Mouse (Mus musculus) Muller cell, postnatal 12 days (primary cell): ENCODE measurements around the gene Ralgapa2.
A peak's percentile ranks its signal among the peaks of the same experiment; 100 is the strongest.

Source experiments
- DNase-seq: peaks from one replicate; pipeline ENCODE4 v3.0.0-alpha.2; 2015; ENCODE audit errors: inconsistent ontology term

Gene Ralgapa2

DNA sequence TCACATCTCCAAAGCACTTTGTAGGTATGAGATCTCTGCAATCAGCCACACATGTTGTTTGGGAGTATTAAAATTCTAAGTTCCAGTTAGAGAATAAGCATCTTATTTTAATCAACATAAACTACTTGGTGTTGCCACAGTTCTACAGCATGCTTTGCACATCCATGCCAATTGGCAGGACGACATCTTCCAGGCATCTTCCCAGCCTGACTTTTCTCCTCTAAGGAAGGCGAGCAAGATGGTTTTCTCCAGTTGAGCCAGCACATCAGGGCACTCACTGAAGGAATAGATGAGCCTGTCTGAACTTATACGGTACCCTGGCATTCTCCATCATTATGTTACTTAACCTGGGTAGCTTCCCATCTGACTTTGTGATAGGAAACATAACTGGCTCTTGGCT, 83.4 kb downstream of the Ralgapa2 start:
- DNase-seq: no peak

DNA sequence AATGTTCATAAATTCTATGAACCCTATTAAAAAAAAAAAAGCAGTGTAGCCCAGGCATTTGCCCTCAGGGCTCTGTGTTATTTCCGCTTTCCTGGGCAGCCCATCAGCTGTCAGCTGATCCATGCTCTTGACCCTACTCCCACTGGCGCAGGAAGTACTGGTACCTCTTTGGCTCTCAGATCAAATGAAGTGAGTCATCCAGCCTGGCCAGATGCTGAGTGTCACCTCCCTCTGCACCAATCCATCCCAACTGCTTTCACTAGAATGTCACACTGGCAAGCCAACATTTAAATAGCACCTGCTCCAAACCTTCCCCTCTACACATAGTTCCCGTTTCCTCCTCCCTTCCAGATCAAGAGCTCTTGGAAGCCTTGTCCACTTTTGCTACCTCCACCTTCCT, 84.8 kb downstream of the Ralgapa2 start:
- DNase-seq: no peak

DNA sequence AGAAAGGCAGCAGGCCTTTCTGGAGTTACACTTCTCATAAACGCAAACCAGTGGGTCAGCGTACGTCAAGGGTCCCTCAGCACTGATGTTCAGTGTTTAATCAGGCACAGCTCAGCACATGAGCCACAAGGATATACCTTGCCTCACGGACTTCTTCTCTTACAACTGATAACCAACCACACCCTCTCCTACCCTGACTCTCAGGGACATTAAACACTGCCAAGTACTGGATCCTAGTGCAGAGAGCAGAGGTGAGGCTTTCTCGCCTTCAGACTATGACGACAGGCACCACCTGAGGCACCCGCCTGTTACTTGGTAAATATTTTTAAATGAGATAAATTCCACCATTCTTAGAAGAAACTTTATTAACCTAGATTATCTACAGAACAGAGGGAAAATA, 85.8 kb downstream of the Ralgapa2 start:
- DNase-seq: no peak

DNA sequence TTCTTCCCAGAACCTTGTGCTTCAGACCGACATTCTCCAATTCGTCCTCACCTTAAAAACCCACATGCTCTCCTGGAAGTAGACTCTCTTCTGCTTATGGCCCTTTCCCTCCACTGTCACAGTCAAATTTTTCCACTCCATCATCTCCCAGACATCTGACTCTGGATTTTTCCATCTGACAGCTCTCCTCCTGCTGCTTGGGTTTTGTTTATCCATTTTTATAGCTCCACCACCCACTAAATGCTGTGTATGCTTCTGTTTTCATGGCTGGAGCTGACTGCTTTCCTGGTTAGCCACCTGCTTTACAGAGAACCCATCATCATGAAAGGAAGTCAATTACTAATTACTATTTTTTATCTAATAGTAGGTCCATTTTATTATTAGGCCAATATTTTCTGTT, 86.9 kb downstream of the Ralgapa2 start:
- DNase-seq: no peak

DNA sequence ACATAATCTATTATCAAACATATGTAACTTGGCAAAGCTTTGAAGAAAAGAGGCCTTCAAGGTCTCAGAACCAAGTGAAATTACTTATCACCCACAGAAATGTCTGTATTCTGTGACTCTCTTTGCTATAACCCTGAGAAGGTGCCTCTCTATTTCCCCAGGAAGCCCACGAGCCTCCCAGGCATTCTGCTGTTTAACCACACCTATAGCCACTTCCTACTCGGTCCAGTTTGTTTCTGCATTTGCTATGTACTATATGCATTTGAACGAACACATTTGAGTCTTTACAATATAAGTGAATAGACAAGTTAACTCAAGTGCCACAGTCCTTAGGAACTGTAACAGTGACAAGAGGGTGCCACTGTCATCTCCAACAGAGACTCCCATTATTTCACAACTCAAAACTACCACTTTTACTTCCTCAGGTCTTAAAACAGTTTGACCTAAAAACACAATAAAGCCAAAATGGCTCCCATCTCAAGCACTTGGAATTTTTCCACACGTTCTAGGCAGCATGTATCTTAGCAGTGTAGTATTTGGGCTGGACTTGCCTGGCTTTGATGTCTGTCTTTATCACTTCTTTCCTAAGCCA, 88.3 kb downstream of the Ralgapa2 start:
- no peak for DNase-seq

DNA sequence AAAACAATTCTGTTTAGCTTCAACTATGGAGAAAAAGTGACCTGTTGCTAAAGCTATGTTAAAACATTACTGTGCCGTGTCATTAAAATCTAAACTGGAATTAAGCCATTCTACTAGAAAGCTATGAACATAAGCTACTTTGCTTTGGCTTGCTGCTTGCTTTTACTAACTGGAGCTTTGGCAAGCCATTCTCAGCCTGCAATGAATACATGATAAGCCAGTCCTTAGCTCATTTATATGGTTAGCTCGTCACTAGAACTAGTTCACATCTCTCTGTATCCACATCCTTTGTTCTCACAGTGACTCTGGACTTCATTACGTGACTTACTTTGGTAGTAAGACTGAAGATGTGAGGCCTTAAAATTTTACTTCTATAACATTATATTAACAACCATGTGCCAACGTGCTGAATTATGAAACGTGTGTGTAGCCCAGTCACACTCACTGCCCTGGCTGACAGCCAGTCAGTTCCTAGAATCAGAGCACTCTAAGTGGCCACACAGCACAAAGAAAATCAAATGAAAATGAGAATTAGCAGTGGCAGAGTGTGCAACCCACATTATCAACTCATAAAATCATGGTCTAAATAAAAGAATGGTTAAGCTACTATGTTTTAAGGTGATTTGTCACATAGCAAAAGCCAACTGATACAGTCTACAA, 89.0 kb downstream of the Ralgapa2 start:
- no peak for DNase-seq

DNA sequence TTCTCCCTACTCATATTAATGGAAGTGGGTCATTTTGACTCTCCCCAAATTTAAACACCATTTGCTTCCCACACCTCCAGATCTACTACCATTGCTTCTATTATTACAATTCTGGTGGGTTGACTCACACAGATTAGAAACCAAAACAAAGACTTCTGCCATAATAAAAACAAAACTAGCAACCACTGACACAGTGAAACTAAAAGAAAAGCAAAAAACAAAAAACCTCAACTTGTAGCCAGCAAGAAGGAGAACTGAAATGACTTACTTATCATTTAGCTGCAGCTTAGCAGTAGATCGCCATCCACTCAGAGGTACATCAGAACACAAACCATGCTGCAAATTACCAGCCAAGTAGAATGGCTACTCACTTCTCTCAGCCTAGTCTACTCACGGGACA, 95.9 kb downstream of the Ralgapa2 start:
- DNase-seq: no peak

DNA sequence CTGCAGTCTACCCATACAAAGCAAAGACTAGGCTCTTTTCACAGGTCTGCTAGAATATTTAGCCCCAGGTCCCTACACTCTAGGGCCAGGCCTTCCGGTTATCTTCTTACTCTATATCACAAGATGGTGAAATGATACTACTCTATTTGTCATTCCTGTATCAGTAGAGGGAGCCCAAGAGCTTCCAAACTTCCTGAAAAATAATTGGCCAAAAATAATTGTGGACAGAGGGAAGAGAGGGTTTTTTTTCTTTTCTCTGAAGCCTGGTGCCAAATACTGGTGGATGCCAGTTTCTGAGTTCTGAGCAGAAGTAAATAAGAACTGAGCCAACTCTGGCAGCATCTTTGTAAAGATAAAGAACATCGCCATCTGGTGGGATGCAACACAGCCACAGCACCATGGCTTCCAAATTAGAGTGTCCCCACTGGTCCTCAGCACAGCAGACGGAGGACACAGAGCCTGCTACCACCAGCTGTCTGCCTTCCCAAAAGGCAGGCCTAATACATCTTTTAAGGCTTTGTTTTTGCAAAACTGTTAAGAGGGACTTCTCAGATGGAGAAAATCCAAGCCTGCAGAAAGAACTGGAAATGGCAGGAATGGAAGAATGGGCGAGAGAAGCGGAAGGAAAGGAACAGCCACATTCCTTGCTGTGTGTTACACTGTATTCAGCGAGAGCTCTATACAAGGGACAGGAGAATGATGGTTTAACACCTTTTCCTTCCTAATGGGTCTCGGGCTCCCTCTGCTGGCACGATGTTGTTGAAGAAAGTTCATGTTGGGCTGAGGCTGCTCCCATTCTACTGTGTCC, 97.5 kb downstream of the Ralgapa2 start:
- DNase-seq: peak; percentile 86

DNA sequence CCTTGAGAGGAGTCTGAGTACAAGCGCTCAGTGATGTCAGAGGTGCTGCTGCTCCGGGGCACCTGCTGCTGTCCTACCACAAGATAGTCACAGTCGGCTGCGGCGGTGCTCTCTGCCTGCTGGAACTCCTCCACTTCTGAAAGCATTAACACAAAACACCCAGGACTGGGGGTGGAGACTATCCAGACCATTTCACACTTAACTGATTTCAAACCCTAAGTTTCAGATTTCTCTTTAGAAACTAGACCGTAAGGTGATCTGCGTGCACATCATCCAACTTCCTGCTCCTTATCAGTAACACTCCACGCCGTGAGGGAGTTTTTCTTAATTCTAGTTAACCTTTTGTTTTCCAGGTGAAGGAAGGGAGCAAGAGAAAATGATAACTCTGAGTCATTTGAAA, 99.4 kb downstream of the Ralgapa2 start:
- DNase-seq: no peak

DNA sequence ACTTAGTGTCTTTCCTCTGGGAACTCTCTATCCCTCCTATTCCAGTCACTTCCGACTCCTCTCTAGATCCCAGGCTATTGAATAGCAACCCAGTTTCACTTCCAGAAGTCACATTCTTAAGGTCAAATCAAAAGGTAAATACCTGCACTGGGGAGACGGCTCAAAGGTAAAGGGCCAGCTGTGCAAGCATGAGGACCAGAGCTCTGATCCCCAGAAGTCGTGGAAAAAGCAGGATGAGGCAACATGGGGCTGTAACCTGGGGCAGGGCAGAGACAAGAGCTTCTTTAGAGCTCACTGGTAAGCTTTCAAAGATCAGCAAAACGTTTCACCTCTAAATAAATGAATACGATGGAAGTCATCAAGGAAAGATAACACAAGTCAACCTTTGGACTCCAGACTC, 100.2 kb downstream of the Ralgapa2 start:
- DNase-seq: no peak

DNA sequence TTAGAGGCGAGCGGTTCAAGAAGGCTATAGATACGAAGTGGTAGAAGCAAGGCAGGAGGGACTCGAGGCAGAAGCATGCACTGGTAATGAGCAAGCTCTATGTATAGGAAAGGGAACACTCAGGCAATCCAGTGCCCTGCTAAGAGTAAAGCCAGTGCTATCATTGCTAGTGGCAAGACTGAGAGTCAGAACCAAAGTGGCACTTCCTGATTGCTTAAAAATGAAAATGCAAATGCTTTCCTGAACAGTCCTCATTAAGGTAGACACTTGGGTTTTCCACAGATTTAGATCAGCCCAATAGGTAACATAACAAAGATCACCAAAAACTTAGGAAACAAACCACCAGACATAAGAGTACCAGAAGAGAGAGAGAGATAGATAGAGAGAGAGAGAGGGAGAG, 105.1 kb downstream of the Ralgapa2 start:
- DNase-seq: no peak

DNA sequence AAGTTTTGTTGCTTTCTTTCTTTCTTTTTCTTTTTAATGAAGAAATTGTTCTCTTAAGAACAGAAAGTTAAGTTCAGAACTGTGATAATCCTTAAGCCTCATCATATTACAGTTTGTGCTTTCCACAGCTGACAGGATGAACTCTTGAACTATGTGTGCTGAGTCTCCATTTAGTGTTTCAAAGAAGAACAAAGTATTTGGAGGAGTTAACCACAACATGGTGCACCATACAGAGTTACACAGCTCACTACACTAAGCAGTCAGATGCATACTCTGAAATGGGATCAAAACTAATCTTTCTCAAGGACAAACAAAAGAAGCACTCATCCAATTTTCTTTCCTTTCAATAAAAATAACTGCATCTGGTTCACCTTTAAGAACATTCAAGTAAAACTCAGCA, 110.6 kb downstream of the Ralgapa2 start:
- DNase-seq: peak; percentile 18

DNA sequence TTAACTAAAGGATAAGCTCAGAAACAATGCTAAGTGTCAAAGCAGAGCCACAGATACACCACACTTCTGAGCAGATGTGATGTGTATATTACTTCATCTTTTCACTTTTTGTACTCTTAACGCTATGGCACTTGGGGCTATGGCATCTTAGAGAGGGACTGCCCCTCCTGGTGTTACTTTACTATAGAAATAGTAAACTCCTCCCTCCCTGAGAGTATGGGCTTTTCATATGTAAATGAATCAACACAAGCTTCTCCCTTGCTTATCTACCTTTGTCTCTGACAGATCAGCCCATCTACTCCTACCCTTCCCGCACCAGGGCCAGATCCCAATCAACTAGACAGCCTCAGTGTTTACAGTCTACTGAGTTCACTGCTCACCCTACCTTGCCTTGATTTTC, 111.4 kb downstream of the Ralgapa2 start:
- DNase-seq: no peak

DNA sequence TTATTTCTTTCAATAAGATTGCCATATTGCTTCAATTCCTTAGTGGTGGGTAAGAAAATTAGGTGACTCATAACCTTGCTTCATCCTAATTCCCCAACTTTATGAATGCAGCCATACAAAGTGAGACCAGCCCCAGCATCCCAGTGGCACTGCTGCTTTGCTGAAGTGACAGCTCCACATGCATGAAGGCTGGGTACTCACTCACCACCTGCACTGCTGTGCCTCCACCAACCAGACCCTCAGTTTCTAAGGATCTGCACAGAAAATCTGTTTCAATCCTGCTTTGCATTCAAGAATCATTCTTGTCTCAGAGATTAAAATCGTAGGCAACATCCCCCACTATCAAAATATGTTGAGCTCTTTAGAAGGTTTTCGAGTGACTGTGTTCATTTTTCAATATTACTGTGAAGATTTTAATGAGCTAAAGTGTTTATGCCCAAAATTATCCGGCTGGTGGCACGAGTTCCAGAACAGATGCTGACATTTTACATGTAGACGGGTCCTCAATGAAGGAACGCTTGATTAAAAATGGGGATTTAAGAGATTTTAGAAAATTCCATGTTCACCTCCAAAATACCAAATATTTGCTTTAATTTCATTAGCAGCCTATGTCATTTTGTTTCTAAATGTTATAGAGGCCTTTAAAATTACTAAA, 113.8 kb downstream of the Ralgapa2 start:
- DNase-seq: no peak

DNA sequence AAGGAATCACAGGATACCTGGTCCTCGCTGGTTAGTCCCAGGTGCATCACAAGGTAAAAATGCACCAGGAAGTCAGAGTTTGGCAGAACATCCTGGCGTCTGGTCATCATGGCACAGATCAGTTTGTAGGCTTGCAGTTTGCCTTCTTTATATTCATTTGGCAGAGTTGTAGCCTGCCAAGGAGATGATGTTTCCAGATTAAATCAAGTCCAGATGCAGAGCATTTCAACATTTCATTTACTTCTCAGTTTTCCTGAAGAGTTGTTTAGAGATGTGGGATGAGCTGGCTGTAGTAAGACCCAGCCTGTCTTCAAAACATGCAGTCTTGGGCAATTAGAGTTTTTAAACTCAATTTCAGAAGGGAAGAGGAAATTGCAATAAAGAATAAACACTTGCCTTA, 124.9 kb downstream of the Ralgapa2 start:
- DNase-seq: no peak

DNA sequence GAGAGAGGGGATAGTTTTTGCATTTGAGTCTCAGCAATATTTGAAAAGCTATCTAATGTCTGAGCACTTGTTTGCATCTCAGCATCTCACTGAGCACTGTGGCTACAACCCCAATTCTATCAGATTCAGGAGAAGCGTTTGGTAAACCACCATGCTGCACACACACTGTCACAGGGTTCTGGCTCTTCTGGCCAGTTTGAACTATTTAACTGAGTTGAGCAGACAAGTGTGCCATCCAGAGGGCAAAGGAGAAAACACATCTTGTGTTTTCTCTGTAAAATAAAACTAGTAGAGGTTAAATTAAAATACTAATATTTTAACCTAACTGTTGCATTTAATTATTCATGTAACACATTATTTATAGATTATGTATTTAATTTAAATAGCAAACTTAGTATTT, 127.6 kb downstream of the Ralgapa2 start:
- DNase-seq: no peak

DNA sequence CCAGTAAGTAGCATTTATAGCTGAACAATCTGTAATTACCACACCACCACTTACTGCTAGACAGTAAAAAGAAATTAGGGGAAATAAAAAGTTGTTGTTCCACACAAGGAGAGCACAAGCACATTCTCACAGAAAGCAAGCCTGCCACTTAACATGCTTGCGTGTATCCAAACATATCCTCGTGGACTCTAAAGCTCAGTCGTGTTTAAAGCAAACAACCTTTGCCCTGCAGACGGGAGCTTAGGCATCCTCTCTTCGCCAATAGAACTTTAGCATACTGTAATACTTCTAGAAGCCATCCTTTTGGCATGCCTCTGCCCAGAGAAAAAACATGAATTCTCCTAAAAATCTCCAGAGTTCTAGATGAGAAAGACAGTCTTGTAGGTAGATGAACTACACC, 135.9 kb downstream of the Ralgapa2 start:
- DNase-seq: no peak

DNA sequence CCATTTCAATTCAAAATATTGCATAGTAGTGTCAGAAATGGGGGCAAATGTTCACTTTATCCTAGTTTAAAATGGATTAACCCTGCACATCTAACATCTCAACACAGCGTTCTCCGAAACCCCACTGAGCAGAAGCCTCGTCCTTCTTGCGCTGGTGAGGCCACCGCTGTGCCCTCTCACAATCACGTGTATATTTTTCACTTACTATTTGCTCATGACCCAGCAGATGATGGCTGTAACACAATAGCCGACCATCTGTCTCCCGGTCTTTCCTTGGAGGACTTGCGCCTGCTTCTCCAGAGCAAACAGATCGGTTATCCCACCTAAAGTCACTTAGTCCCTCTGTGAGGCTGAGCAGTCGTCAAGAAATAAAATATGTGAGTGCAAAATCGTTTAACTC, 146.0 kb downstream of the Ralgapa2 start:
- DNase-seq: no peak

DNA sequence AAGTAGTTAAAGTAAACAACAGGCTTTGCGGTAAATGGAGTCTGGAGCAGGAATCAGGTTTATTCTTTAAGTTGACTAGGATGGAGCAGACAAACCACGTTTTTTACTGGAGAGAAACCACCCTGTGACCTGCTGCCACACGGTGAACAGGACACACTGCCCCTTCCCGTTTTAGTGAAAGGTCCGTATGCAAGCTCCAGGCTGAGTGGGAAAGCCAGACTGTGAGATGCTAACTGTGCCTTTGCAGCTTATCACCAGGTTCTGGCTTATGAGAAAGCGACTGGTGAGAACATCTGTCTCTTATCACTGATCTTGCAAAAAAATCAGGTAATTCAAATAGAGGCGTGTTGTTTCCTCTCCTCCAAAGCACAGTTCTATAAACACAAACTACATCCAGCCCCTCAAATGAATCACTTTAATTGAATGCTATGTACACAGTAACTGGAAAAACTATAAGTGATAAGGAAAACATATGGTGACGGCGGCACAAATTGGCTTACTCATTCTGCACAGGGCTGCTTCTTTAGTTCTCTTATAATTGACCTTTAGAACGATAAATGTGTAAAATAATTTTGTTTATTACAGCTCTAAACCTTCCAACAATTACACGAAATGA, 146.7 kb downstream of the Ralgapa2 start:
- DNase-seq: no peak

DNA sequence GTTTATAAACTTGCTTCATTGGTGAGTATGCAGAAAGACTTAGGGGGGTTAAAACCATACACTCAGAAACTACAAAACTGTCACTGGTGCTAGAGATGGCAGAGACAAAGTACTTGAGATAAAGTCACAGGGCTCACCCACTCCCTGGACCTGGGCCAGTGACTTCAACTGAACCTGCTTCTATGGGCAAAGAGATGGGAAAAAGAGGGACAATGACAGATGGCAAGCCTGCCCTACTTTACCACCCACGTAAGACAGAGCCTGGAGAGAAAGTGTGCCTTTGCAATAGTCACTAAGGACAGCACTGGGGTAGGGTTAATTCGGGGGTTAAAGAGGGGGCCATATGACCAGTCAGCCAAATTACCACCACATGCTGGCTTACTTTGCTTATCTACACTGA, 148.7 kb downstream of the Ralgapa2 start:
- no peak for DNase-seq

DNA sequence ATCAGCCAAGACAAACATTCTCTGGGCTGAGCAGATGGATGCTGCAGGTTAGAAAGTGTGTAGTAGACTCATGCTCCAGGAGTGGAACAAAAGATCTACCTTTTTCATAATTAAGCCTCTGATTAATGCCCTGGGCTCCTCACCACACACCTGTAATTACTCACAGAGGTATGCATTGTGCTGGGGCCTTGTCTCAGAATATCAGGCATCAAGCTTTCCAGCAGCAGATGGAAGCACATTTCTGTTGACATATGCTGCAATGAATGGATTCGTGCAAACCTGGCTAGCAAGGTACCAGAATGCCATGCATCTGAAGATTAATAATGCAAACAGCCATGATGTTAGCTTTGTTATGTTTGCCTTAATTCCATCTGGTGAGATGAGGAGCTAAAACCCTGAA, 149.2 kb downstream of the Ralgapa2 start:
- no peak for DNase-seq

DNA sequence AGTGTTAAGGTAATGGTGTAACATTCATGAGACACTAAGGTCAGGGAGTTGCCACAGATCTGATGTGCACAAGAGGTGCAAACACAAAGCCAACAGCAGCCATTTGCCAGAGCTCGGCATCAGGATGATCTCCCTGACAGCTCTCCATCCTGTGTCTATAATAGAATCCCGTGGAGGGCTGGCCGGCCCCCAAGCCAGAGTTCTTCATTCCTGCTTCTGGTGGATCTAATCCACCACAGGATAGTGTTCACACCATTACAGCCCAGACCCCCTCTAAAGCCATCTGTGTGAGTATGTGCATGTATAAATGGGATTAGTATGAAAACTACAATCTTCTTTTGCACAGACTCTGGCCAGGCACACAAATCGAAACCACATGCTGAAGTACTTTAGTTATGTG, 150.2 kb downstream of the Ralgapa2 start:
- DNase-seq: no peak
